Mouse (Mus musculus) E14TG2a.4 (cell line): Measurements from ENCODE around the gene Slc6a12.

Experiments
- CTCF ChIP-seq: conservative IDR thresholded peaks from 2 replicates; pipeline ENCODE4 v1.5.1; 2014; ENCODE audit warnings: low read length
- NANOG ChIP-seq: IDR thresholded peaks from 2 replicates; pipeline ENCODE4 v1.6.1; 2014; ENCODE audit warnings: borderline replicate concordance, low read length, mixed read lengths
- POU5F1 ChIP-seq: IDR thresholded peaks from 2 replicates; pipeline ENCODE4 v1.6.1; 2014; ENCODE audit warnings: low read length, borderline replicate concordance

GRCm38 (mm10) chr6:121407571-121408011, 64.7 kb downstream of the Slc6a12 start:
- TF ChIP-seq CTCF (no peak), NANOG (no peak), POU5F1 (no peak)
